Mouse (Mus musculus): Measurements from ENCODE around the gene Atf7ip. TPM values are rescaled to one million over a fixed set of nuclear protein-coding genes. Genes with fewer than 3 reads are reported as not detected.
A peak's percentile ranks its signal among the peaks of the same experiment; 100 is the strongest.

Atf7ip gene
- polyA plus RNA-seq, 1 experiment = 11.6 TPM

GRCm38 (mm10) chr6:136612312-136612711 is 106.3 kb downstream of the Atf7ip start:
- Histone ChIP-seq H3K36me3 (ENCODE audit: control insufficient read depth, insufficient read depth) (peaks cover 5% of the 10 kb centered on the region), H3K4me2 (ENCODE audit: low read depth) (no peak overlapping the region), H3K4me3 (no peak overlapping the region), H3ac (ENCODE audit: control insufficient read depth, insufficient read length) (no peak overlapping the region), H3K27me3 (ENCODE audit: control insufficient read depth, insufficient read depth, insufficient read length) (no peaks in the 10 kb centered on the region), H3K79me2 (ENCODE audit: control insufficient read depth, insufficient read depth) (no peaks in the 10 kb centered on the region)
- TF ChIP-seq TCF12 (IDR thresholded peaks at IDR 0.05; ENCODE audit: insufficient read depth, poor library complexity, severe bottlenecking) = no peak
- no peak for TF ChIP-seq USF1 (IDR thresholded peaks at IDR 0.05; ENCODE audit: low read depth)
- no peak for TF ChIP-seq REST (IDR thresholded peaks at IDR 0.05; ENCODE audit: insufficient read depth, insufficient read length)
- TF ChIP-seq POLR2A (IDR thresholded peaks at IDR 0.05; ENCODE audit: insufficient read length, low read depth) = no peak
- no peak for TF ChIP-seq MAX (IDR thresholded peaks at IDR 0.05; ENCODE audit: low read depth)
- TF ChIP-seq SRF (IDR thresholded peaks at IDR 0.05; ENCODE audit: control insufficient read depth, insufficient read length, low read depth) = no peak
- no peak for TF ChIP-seq E2F4 (IDR thresholded peaks at IDR 0.05; ENCODE audit: insufficient read depth)
- TF ChIP-seq MYOG (IDR thresholded peaks at IDR 0.05; ENCODE audit: control insufficient read depth in 1 of 3, insufficient read depth in 1 of 3, insufficient read length in 2 of 3, low read depth in 2 of 3) = no peak
- no peak for TF ChIP-seq CEBPB (IDR thresholded peaks at IDR 0.05; ENCODE audit: insufficient read depth, poor library complexity, severe bottlenecking)
- no peak for TF ChIP-seq POLR2AphosphoS2 (IDR thresholded peaks at IDR 0.05; ENCODE audit: insufficient read length, low read depth)
- no peak for TF ChIP-seq MYOD1 (IDR thresholded peaks at IDR 0.05; ENCODE audit: control insufficient read depth in 1 of 3, insufficient read length in 2 of 3, low read depth in 2 of 3)
- no peak for TF ChIP-seq TCF3 (IDR thresholded peaks at IDR 0.05; ENCODE audit: insufficient read length, low read depth)

- no peak overlapping the region for H3K4me3 ChIP-seq
- TF ChIP-seq POLR2AphosphoS2 (IDR thresholded peaks at IDR 0.05; ENCODE audit: insufficient read length, low read depth) (peak; percentile 35), REST (IDR thresholded peaks at IDR 0.05; ENCODE audit: insufficient read depth, insufficient read length) (no peak), CEBPB (IDR thresholded peaks at IDR 0.05; ENCODE audit: insufficient read depth, poor library complexity, severe bottlenecking) (no peak), MYOG (IDR thresholded peaks at IDR 0.05; ENCODE audit: control insufficient read depth in 1 of 3, insufficient read depth in 1 of 3, insufficient read length in 2 of 3, low read depth in 2 of 3) (no peak)
- no peak overlapping the region for H3ac ChIP-seq (ENCODE audit: control insufficient read depth, insufficient read length)
These were observed 108.2 kb downstream of the Atf7ip start for GRCm38 (mm10) chr6:136614156-136614555.

GRCm38 (mm10) chr6:136620361-136621139 is 114.6 kb downstream of the Atf7ip start:
- Histone ChIP-seq H3K36me3 (ENCODE audit: control insufficient read depth, insufficient read depth) (no peaks in the 10 kb centered on the region), H3K27me3 (ENCODE audit: control insufficient read depth, insufficient read depth, insufficient read length) (no peaks in the 10 kb centered on the region), H3ac (ENCODE audit: control insufficient read depth, insufficient read length) (no peak overlapping the region), H3K4me2 (ENCODE audit: low read depth) (no peak overlapping the region), H3K4me3 (no peak overlapping the region), H3K79me2 (ENCODE audit: control insufficient read depth, insufficient read depth) (no peaks in the 10 kb centered on the region)
- TF ChIP-seq MYOD1 (IDR thresholded peaks at IDR 0.05; ENCODE audit: control insufficient read depth in 1 of 3, insufficient read length in 2 of 3, low read depth in 2 of 3) = no peak
- no peak for TF ChIP-seq CEBPB (IDR thresholded peaks at IDR 0.05; ENCODE audit: insufficient read depth, poor library complexity, severe bottlenecking)
- no peak for TF ChIP-seq E2F4 (IDR thresholded peaks at IDR 0.05; ENCODE audit: insufficient read depth)
- no peak for TF ChIP-seq SRF (IDR thresholded peaks at IDR 0.05; ENCODE audit: control insufficient read depth, insufficient read length, low read depth)
- no peak for TF ChIP-seq TCF3 (IDR thresholded peaks at IDR 0.05; ENCODE audit: insufficient read length, low read depth)
- no peak for TF ChIP-seq REST (IDR thresholded peaks at IDR 0.05; ENCODE audit: insufficient read depth, insufficient read length)
- TF ChIP-seq POLR2AphosphoS2 (IDR thresholded peaks at IDR 0.05; ENCODE audit: insufficient read length, low read depth) = no peak
- no peak for TF ChIP-seq MAX (IDR thresholded peaks at IDR 0.05; ENCODE audit: low read depth)
- no peak for TF ChIP-seq USF1 (IDR thresholded peaks at IDR 0.05; ENCODE audit: low read depth)

More at GRCm38 (mm10) chr6:136614156-136614555, 108.2 kb downstream of the Atf7ip start:
- no peak overlapping the region for H3K4me2 ChIP-seq (ENCODE audit: low read depth)
- no peaks in the 10 kb centered on the region for H3K79me2 ChIP-seq (ENCODE audit: control insufficient read depth, insufficient read depth)
- H3K27me3 ChIP-seq (ENCODE audit: control insufficient read depth, insufficient read depth, insufficient read length) = no peaks in the 10 kb centered on the region
- no peaks in the 10 kb centered on the region for H3K36me3 ChIP-seq (ENCODE audit: control insufficient read depth, insufficient read depth)

- H3K4me3 ChIP-seq = no peak overlapping the region
- no peaks in the 10 kb centered on the region for H3K27me3 ChIP-seq (ENCODE audit: control insufficient read depth, insufficient read depth, insufficient read length)
- TF ChIP-seq TCF3 (IDR thresholded peaks at IDR 0.05; ENCODE audit: insufficient read length, low read depth) = no peak
- TF ChIP-seq E2F4 (IDR thresholded peaks at IDR 0.05; ENCODE audit: insufficient read depth) = no peak
- no peak for TF ChIP-seq MYOG (IDR thresholded peaks at IDR 0.05; ENCODE audit: control insufficient read depth in 1 of 3, insufficient read depth in 1 of 3, insufficient read length in 2 of 3, low read depth in 2 of 3)
- TF ChIP-seq USF1 (IDR thresholded peaks at IDR 0.05; ENCODE audit: low read depth) = no peak
- no peaks in the 10 kb centered on the region for H3K36me3 ChIP-seq (ENCODE audit: control insufficient read depth, insufficient read depth)
- H3K4me2 ChIP-seq (ENCODE audit: low read depth) = no peak overlapping the region
- no peak overlapping the region for H3ac ChIP-seq (ENCODE audit: control insufficient read depth, insufficient read length)
- H3K79me2 ChIP-seq (ENCODE audit: control insufficient read depth, insufficient read depth) = no peaks in the 10 kb centered on the region
These were observed 119.5 kb downstream of the Atf7ip start for GRCm38 (mm10) chr6:136625421-136625820.

- Histone ChIP-seq H3K4me3 (no peak overlapping the region), H3K27me3 (ENCODE audit: control insufficient read depth, insufficient read depth, insufficient read length) (no peaks in the 10 kb centered on the region), H3K4me2 (ENCODE audit: low read depth) (no peak overlapping the region)
These were observed 123.7 kb downstream of the Atf7ip start for GRCm38 (mm10) chr6:136629639-136630038.

More at GRCm38 (mm10) chr6:136629639-136630038, 123.7 kb downstream of the Atf7ip start:
- H3K79me2 ChIP-seq (ENCODE audit: control insufficient read depth, insufficient read depth) = no peaks in the 10 kb centered on the region
- TF ChIP-seq E2F4 (IDR thresholded peaks at IDR 0.05; ENCODE audit: insufficient read depth) = no peak
- H3K36me3 ChIP-seq (ENCODE audit: control insufficient read depth, insufficient read depth) = no peaks in the 10 kb centered on the region
- no peak overlapping the region for H3ac ChIP-seq (ENCODE audit: control insufficient read depth, insufficient read length)
